8 mouse cellular contexts compared by ENCODE assay signal in genomic region chr12:98900881-98901801, GRCm38 (mm10). TPM values are rescaled to one million over a fixed set of nuclear protein-coding genes. Genes with fewer than 3 reads are reported as not detected.
A peak's percentile ranks its signal among the peaks of the same experiment; 100 is the strongest.
DNase-seq lines count a peak whose midpoint lies in the region; ATAC-seq and TF ChIP-seq lines count a peak whose summit lies in the region.

Gene Eml5 (minus strand): TSS chr12:98901484.

- peak within 1 kb of the TSS; percentile 85 for H3K9ac ChIP-seq in forebrain, embryonic 15.5 days (replicated peaks)
- H3K9ac ChIP-seq in lung, embryonic 14.5 days: peak within 1 kb of the TSS; percentile 50

- H3K4me1 ChIP-seq in G1E (ENCODE audit: insufficient read depth, low read depth, low read length): peaks cover 19% of the 10 kb centered on the region
- peaks cover 19% of the 10 kb centered on the region for H3K4me1 ChIP-seq in forebrain, embryonic 15.5 days
- no peaks in the 10 kb centered on the region for H3K4me1 ChIP-seq in lung, embryonic 14.5 days (ENCODE audit: insufficient read depth)
- H3K4me1 ChIP-seq in olfactory bulb, adult 2 months (ENCODE audit: control insufficient read depth, insufficient read depth, low read length): peaks cover 2% of the 10 kb centered on the region; the same call in 1 of the 2 replicates
- peaks cover 2% of the 10 kb centered on the region; the same call in 1 of the 2 replicates for H3K4me1 ChIP-seq in thymus, adult 2 months (replicated peaks; ENCODE audit: control insufficient read depth, insufficient read depth, low read length)

- peak within 1 kb of the TSS; percentile 65 for H3K4me2 ChIP-seq in forebrain, embryonic 15.5 days (replicated peaks)
- peak within 1 kb of the TSS; percentile 77 for H3K4me2 ChIP-seq in lung, embryonic 14.5 days

- intact Hi-C loops in heart, postnatal 25 days (cut with DNase I): no loop called here

- peak; percentile 73 for TF ChIP-seq POLR2A in olfactory bulb, adult 2 months (IDR thresholded peaks at IDR 0.05; ENCODE audit: insufficient read depth, low read depth, low read length)
- peak; percentile 46; the same call in 1 of the 2 replicates for TF ChIP-seq POLR2A in thymus, adult 2 months (IDR thresholded peaks at IDR 0.05; ENCODE audit: control insufficient read depth, extremely low read depth, insufficient read depth, low read length, poor library complexity)

- H3K9me3 ChIP-seq in G1E (replicated peaks): no peaks in the 10 kb centered on the region
- H3K9me3 ChIP-seq in forebrain, embryonic 15.5 days: no peaks in the 10 kb centered on the region
- H3K9me3 ChIP-seq in lung, embryonic 14.5 days (ENCODE audit: low read depth, low read length): no peaks in the 10 kb centered on the region

- no peak for TF ChIP-seq CTCF in G1E (IDR thresholded peaks at IDR 0.05; ENCODE audit: low read depth, low read length)
- peak; percentile 37 for TF ChIP-seq CTCF in layer of hippocampus, adult 2 months (conservative IDR thresholded peaks at IDR 0.05)
- TF ChIP-seq CTCF in lung, embryonic 14.5 days (IDR thresholded peaks at IDR 0.05; ENCODE audit: low read depth): no peak
- TF ChIP-seq CTCF in olfactory bulb, adult 2 months (IDR thresholded peaks at IDR 0.05; ENCODE audit: insufficient read depth, low read depth, low read length): no peak
- peak; percentile 15; the same call in 1 of the 2 replicates for TF ChIP-seq CTCF in thymus, adult 2 months (IDR thresholded peaks at IDR 0.05; ENCODE audit: borderline replicate concordance, control insufficient read depth, extremely low read depth, insufficient read depth, low read length, poor library complexity)

- DNase-seq in G1E (ENCODE audit: low spot score): peak; percentile 90
- peak; percentile 81 for DNase-seq in cerebellum, adult 11 months
- DNase-seq in heart, postnatal 25 days (ENCODE audit: low spot score): peak; percentile 17
- peak; percentile 76 to 82 for DNase-seq in layer of hippocampus, adult 2 months (ENCODE audit: low spot score in 2 of 2)
- peak; percentile 84 for DNase-seq in lung, embryonic 14.5 days
- DNase-seq in thymus, adult 2 months: peak; percentile 86

- peak; percentile 75 for ATAC-seq in G1E (ENCODE audit: extremely low read depth, insufficient number of reproducible peaks, low FRiP score, poor library complexity, severe bottlenecking)
- peak; percentile 92 for ATAC-seq in forebrain, embryonic 15.5 days (replicated peaks)
- ATAC-seq in lung, embryonic 14.5 days (ENCODE audit: insufficient read depth): peak; percentile 94

- H3K27ac ChIP-seq in forebrain, embryonic 15.5 days (replicated peaks): peak within 1 kb of the TSS; percentile 87
- H3K27ac ChIP-seq in layer of hippocampus, adult 2 months: peak within 1 kb of the TSS; percentile 92
- H3K27ac ChIP-seq in lung, embryonic 14.5 days (ENCODE audit: low read depth): no peak within 1 kb of the TSS; the same call in 1 of the 2 replicates
- H3K27ac ChIP-seq in olfactory bulb, adult 2 months (ENCODE audit: insufficient read depth, low read depth, low read length): peak within 1 kb of the TSS; percentile 97
- H3K27ac ChIP-seq in thymus, adult 2 months (ENCODE audit: control insufficient read depth, insufficient read depth, low read length): no peak within 1 kb of the TSS

- under 1% methylated on average over 80 of the region's 101 CpGs for WGBS in forebrain, embryonic 15.5 days
- under 1% methylated on average over 100 of the region's 101 CpGs for whole genome bisulfite sequencing in lung, embryonic 14.5 days
- under 1% methylated on average over 85 of the region's 101 CpGs for WGBS in olfactory bulb, adult 2 months
- WGBS in thymus, adult 2 months: 2% methylated on average over 95 of the region's 101 CpGs

- H3K4me3 ChIP-seq in G1E (ENCODE audit: low read depth, low read length): peak within 1 kb of the TSS; percentile 88
- peak within 1 kb of the TSS; percentile 65 for H3K4me3 ChIP-seq in forebrain, embryonic 15.5 days
- H3K4me3 ChIP-seq in layer of hippocampus, adult 2 months: peak within 1 kb of the TSS; percentile 91
- peak within 1 kb of the TSS; percentile 75 for H3K4me3 ChIP-seq in lung, embryonic 14.5 days (ENCODE audit: low read depth, low read length)
- peak within 1 kb of the TSS; percentile 100 for H3K4me3 ChIP-seq in olfactory bulb, adult 2 months (ENCODE audit: insufficient read depth, low read depth, low read length)
- peak within 1 kb of the TSS; percentile 75 for H3K4me3 ChIP-seq in thymus, adult 2 months (ENCODE audit: control insufficient read depth, insufficient read depth, low read length)

- peaks cover 10% of the 10 kb centered on the region for H3K27me3 ChIP-seq in G1E (ENCODE audit: insufficient read depth, low read length)
- H3K27me3 ChIP-seq in forebrain, embryonic 15.5 days: no peaks in the 10 kb centered on the region
- H3K27me3 ChIP-seq in lung, embryonic 14.5 days (ENCODE audit: insufficient read depth, low read length): peaks cover 13% of the 10 kb centered on the region; the same call in 1 of the 2 replicates
- no peaks in the 10 kb centered on the region for H3K27me3 ChIP-seq in thymus, adult 2 months (ENCODE audit: control insufficient read depth, insufficient read depth, low read length)

- no peaks in the 10 kb centered on the region for H3K36me3 ChIP-seq in G1E (replicated peaks)
- no peaks in the 10 kb centered on the region for H3K36me3 ChIP-seq in forebrain, embryonic 15.5 days
- no peaks in the 10 kb centered on the region for H3K36me3 ChIP-seq in lung, embryonic 14.5 days (ENCODE audit: insufficient read depth)
- H3K36me3 ChIP-seq in thymus, adult 2 months (ENCODE audit: control insufficient read depth, insufficient read depth, low read length): no peaks in the 10 kb centered on the region

RNA-seq across cellular contexts. Expression of gene Eml5, which starts in this region (rescaled TPM):
- total RNA-seq in G1E (2014; fragmentation: Nextera tagmentation) (28.9 and 37.0 TPM in 2 replicates), G1E (2017) (9.4 and 12.0 TPM in 2 replicates)
- polyA plus RNA-seq in G1E (2012): 1.2 and 1.7 TPM in 2 replicates
- 19.2 and 20.5 TPM in 2 replicates for polyA plus RNA-seq in forebrain, embryonic 15.5 days (2015; fragmentation: Nextera tagmentation; extraction: Ambion mirVana)
- total RNA-seq in heart, postnatal 25 days (2021): 1 to 10 TPM; 3.2 to 3.3 TPM
- 100 to 1,000 TPM in 1 of 2 experiments, 10 to 100 TPM in 1; 83.5 to 109 TPM for total RNA-seq in layer of hippocampus, adult 2 months (2021)
- 4.3 and 4.9 TPM in 2 replicates for polyA plus RNA-seq in lung, embryonic 14.5 days (2014; fragmentation: Nextera tagmentation; extraction: Ambion mirVana)
- 613 and 850 TPM in 2 replicates for polyA plus RNA-seq in olfactory bulb, adult 2 months (2012; ENCODE audit: insufficient read depth, insufficient read length, low replicate concordance, missing spikeins)
- 11.0 and 12.8 TPM in 2 replicates for polyA plus RNA-seq in thymus, adult 2 months (2012; rRNA removed)

Comparison
In these comparisons a context has a peak if more than half of its experiments do, and no peak if none do; other contexts are left out.
1. RNA of gene Eml5 (polyA plus RNA-seq): 613 to 850 TPM in olfactory bulb, adult 2 months; 19.2 to 20.5 TPM in forebrain, embryonic 15.5 days, 11.0 to 12.8 TPM in thymus, adult 2 months, 4.3 to 4.9 TPM in lung, embryonic 14.5 days and 1.2 to 1.7 TPM in G1E; every median in the first group is over 10 times any median in the second.
2. DNase-seq: peak in every context shown above with its lines; median percentile 90 in G1E; 86 in thymus, adult 2 months; 84 in lung, embryonic 14.5 days; 81 in cerebellum, adult 11 months; 79 in layer of hippocampus, adult 2 months; 17 in heart, postnatal 25 days.
3. CTCF ChIP-seq: peak in layer of hippocampus, adult 2 months (single experiment) and thymus, adult 2 months (single experiment); none in G1E (single experiment), lung, embryonic 14.5 days (single experiment) and olfactory bulb, adult 2 months (single experiment).
4. H3K27ac ChIP-seq: peak in forebrain, embryonic 15.5 days (single experiment), layer of hippocampus, adult 2 months (single experiment) and olfactory bulb, adult 2 months (single experiment); none in lung, embryonic 14.5 days (single experiment) and thymus, adult 2 months (single experiment).
5. Peak in every context shown above with its lines, with median percentiles within 50 percentile points of each other: ATAC-seq and H3K4me3 ChIP-seq.